Mouse (Mus musculus) frontal cortex, adult 2 months (tissue): ENCODE measurements around the gene Olfr1420. TPM values are rescaled to one million over a fixed set of nuclear protein-coding genes. Genes with fewer than 3 reads are reported as not detected.

Experiments
- polyA plus RNA-seq: library from polyadenylated mRNA; depleted of rRNA; stranded (reverse); fragments of >200 nt; gene quantifications from 2 replicates; pipeline ENCODE4 v1.2.3, GENCODE M21; 2012; rRNA removed

The Olfr1420 gene
- polyA plus RNA-seq, 1 experiment = not detected

Other genes starting within 250 kb of the Olfr1420 start
- not detected in 2 replicates for gene Ms4a3, start 245.7 kb upstream of the Olfr1420 start, polyA plus RNA-seq
- not detected in 2 replicates for gene Oosp2, start 226.0 kb upstream of the Olfr1420 start, polyA plus RNA-seq
- not detected in 2 replicates for gene Oosp1, start 195.4 kb upstream of the Olfr1420 start, polyA plus RNA-seq
- gene Oosp3, start 189.5 kb upstream of the Olfr1420 start, polyA plus RNA-seq = not detected in 2 replicates
- gene Gif, start 139.0 kb upstream of the Olfr1420 start, polyA plus RNA-seq = not detected in 2 replicates
- 36.4 and 41.1 TPM in 2 replicates for gene Mrpl16, start 116.2 kb upstream of the Olfr1420 start, polyA plus RNA-seq
- 39.5 and 44.2 TPM in 2 replicates for gene Stx3, start 67.2 kb upstream of the Olfr1420 start, polyA plus RNA-seq
- gene Olfr1417, start 47.3 kb upstream of the Olfr1420 start, polyA plus RNA-seq = 0.18 TPM in 1 of 2 replicates, not detected in the other
- not detected in 2 replicates for gene Olfr1418, start 25.5 kb upstream of the Olfr1420 start, polyA plus RNA-seq
- gene Olfr1419, start 11.5 kb upstream of the Olfr1420 start, polyA plus RNA-seq = 0.18 and 0.19 TPM in 2 replicates
- 21.0 and 21.2 TPM in 2 replicates for gene Patl1, start 25.8 kb downstream of the Olfr1420 start, polyA plus RNA-seq
- gene Osbp, start 79.4 kb downstream of the Olfr1420 start, polyA plus RNA-seq = 34.9 and 36.3 TPM in 2 replicates
- not detected in 2 replicates for gene Olfr1423, start 154.8 kb downstream of the Olfr1420 start, polyA plus RNA-seq
- gene Olfr1424, start 176.1 kb downstream of the Olfr1420 start, polyA plus RNA-seq = not detected in 2 replicates
- gene Olfr1425, start 191.2 kb downstream of the Olfr1420 start, polyA plus RNA-seq = not detected in 2 replicates
- gene Olfr1426, start 205.4 kb downstream of the Olfr1420 start, polyA plus RNA-seq = 0.06 TPM in 1 of 2 replicates, not detected in the other
- gene Olfr1427, start 216.8 kb downstream of the Olfr1420 start, polyA plus RNA-seq = 0.13 TPM in 1 of 2 replicates, not detected in the other
- gene Olfr1428, start 229.3 kb downstream of the Olfr1420 start, polyA plus RNA-seq = 0.38 TPM in 1 of 2 replicates, not detected in the other
- gene Olfr76, start 236.6 kb downstream of the Olfr1420 start, polyA plus RNA-seq = 0.06 TPM in 1 of 2 replicates, not detected in the other